Mouse (Mus musculus) embryonic fibroblast, embryonic 13.5 days (primary cell): ENCODE results near the gene Slc37a4.

Source experiments
- CTCF ChIP-seq: IDR thresholded peaks from 2 replicates; pipeline ENCODE4 v1.5.1; 2011; ENCODE audit warnings: mild to moderate bottlenecking, control low read depth, low read length, moderate library complexity, borderline replicate concordance; ENCODE audit not compliant: insufficient read depth
- POLR2A ChIP-seq: IDR thresholded peaks from 2 replicates; pipeline ENCODE4 v1.6.1; 2011; ENCODE audit warnings: low read depth, mild to moderate bottlenecking, control low read depth, low read length, moderate library complexity

- TF ChIP-seq CTCF: no peak
- TF ChIP-seq POLR2A: no peak
These were observed 45.3 kb upstream of the Slc37a4 start for GRCm38 (mm10) chr9:44351396-44351795.
